In genomic region chr1:75251112-75251970, GRCm38 (mm10) we compare ENCODE assay signal across 8 mouse cellular contexts. TPM values are rescaled to one million over a fixed set of nuclear protein-coding genes. Genes with fewer than 3 reads are reported as not detected.
A peak's percentile ranks its signal among the peaks of the same experiment; 100 is the strongest.
DNase-seq lines count a peak whose midpoint lies in the region; ATAC-seq and TF ChIP-seq lines count a peak whose summit lies in the region.

No protein-coding gene starts in this region.

- 4% methylated on average over 22 of the region's 22 CpGs for WGBS in kidney, adult 2 months
- 2% methylated on average over 22 of the region's 22 CpGs for WGBS in lung, embryonic 14.5 days

- TF ChIP-seq CTCF in kidney, adult 2 months (conservative IDR thresholded peaks at IDR 0.05; ENCODE audit: insufficient read depth, insufficient read length, low read depth, low read length) = peak; percentile 82
- peak; percentile 91 for TF ChIP-seq CTCF in lung, embryonic 14.5 days (IDR thresholded peaks at IDR 0.05; ENCODE audit: low read depth)

- H3K9ac ChIP-seq in lung, embryonic 14.5 days = no peak overlapping the region

- DNase-seq in 3134 (ENCODE audit: extremely low read depth, insufficient read length, low spot score) = peak; percentile 92
- peak; percentile 89 for DNase-seq in adrenal gland, adult 2 months
- DNase-seq in embryo, embryonic 11.5 days (ENCODE audit: low read depth, low spot score) = peak; percentile 62
- peak; percentile 75 for DNase-seq in heart, adult 8-10 months (ENCODE audit: low spot score)
- DNase-seq in kidney, adult 2 months = peak; percentile 94
- peak; percentile 80 for DNase-seq in lung, embryonic 14.5 days
- peak; percentile 79 to 82 for DNase-seq in thymus, adult 18-20 months

- H3K4me3 ChIP-seq in kidney, adult 2 months (ENCODE audit: insufficient read depth, low read depth, low read length) = peak overlapping the region; percentile 36
- H3K4me3 ChIP-seq in lung, embryonic 14.5 days (ENCODE audit: low read depth, low read length) = peak overlapping the region; percentile 9; the same call in 1 of the 2 replicates

- no peaks in the 10 kb centered on the region for H3K36me3 ChIP-seq in kidney, adult 2 months (ENCODE audit: control insufficient read depth, insufficient read depth, low read length)
- H3K36me3 ChIP-seq in lung, embryonic 14.5 days (ENCODE audit: insufficient read depth) = no peaks in the 10 kb centered on the region

- peak overlapping the region; percentile 54 for H3K4me2 ChIP-seq in lung, embryonic 14.5 days

- no peak for TF ChIP-seq POLR2A in kidney, adult 2 months (IDR thresholded peaks at IDR 0.05; ENCODE audit: low read depth, low read length)

- H3K27me3 ChIP-seq in kidney, adult 2 months (replicated peaks; ENCODE audit: control insufficient read depth, insufficient read depth, low read length) = no peaks in the 10 kb centered on the region
- H3K27me3 ChIP-seq in lung, embryonic 14.5 days (ENCODE audit: insufficient read depth, low read length) = no peaks in the 10 kb centered on the region

- H3K27ac ChIP-seq in kidney, adult 2 months (ENCODE audit: insufficient read depth, low read depth, low read length) = no peak overlapping the region
- no peak overlapping the region for H3K27ac ChIP-seq in lung, embryonic 14.5 days (ENCODE audit: low read depth)

- H3K9me3 ChIP-seq in lung, embryonic 14.5 days (ENCODE audit: low read depth, low read length) = no peaks in the 10 kb centered on the region

- ATAC-seq in lung, embryonic 14.5 days (ENCODE audit: insufficient read depth) = peak; percentile 22; the same call in 1 of the 2 replicates
- peak; percentile 77 for ATAC-seq in neutrophil, adult 5-6 weeks (ENCODE audit: extremely low read depth, insufficient number of reproducible peaks, low FRiP score, poor library complexity, severe bottlenecking)

- H3K4me1 ChIP-seq in kidney, adult 2 months (ENCODE audit: control insufficient read depth, insufficient read depth, low read length) = no peaks in the 10 kb centered on the region
- H3K4me1 ChIP-seq in lung, embryonic 14.5 days (ENCODE audit: insufficient read depth) = peaks cover 7% of the 10 kb centered on the region; the same call in 1 of the 2 replicates

RNA-seq across cellular contexts. Expression of gene Ptprn, which starts 13.0 kb away (rescaled TPM):
- 10 to 100 TPM; 43.6 to 83.6 TPM for total RNA-seq in adrenal gland, adult 2 months (2021)
- 41.5 and 52.0 TPM in 2 replicates for polyA plus RNA-seq in adrenal gland, adult 2 months (2012; rRNA removed)
- total RNA-seq in heart, adult 8-10 months (2022) = 1 to 10 TPM; 1.4 to 3.2 (median 1.8) TPM
- 0.53 and 0.81 TPM in 2 replicates for polyA plus RNA-seq in kidney, adult 2 months (2012; rRNA removed)
- polyA plus RNA-seq in lung, embryonic 14.5 days (2014; fragmentation: Nextera tagmentation; extraction: Ambion mirVana) = 0.21 and 0.37 TPM in 2 replicates
- not detected in 2 replicates for total RNA-seq in neutrophil, adult 5-6 weeks (2017)

RNA-seq across cellular contexts. Expression of gene Dnajb2, which starts 15.1 kb away (rescaled TPM):
- total RNA-seq in adrenal gland, adult 2 months (2021) = 100 to 1,000 TPM in 1 of 2 experiments, 10 to 100 TPM in 1; 89.1 to 111 TPM
- polyA plus RNA-seq in adrenal gland, adult 2 months (2012; rRNA removed) = 52.8 and 58.4 TPM in 2 replicates
- 100 to 1,000 TPM; 102 to 135 (median 117) TPM for total RNA-seq in heart, adult 8-10 months (2022)
- polyA plus RNA-seq in kidney, adult 2 months (2012; rRNA removed) = 41.1 and 42.6 TPM in 2 replicates
- 14.1 and 16.9 TPM in 2 replicates for polyA plus RNA-seq in lung, embryonic 14.5 days (2014; fragmentation: Nextera tagmentation; extraction: Ambion mirVana)
- total RNA-seq in neutrophil, adult 5-6 weeks (2017) = 39.7 and 54.4 TPM in 2 replicates

RNA-seq across cellular contexts. Expression of gene A630095N17Rik, which starts 19.4 kb away (rescaled TPM):
- total RNA-seq in adrenal gland, adult 2 months (2021) = not detected
- polyA plus RNA-seq in adrenal gland, adult 2 months (2012; rRNA removed) = not detected in 2 replicates
- total RNA-seq in heart, adult 8-10 months (2022) = not detected
- not detected in 2 replicates for polyA plus RNA-seq in kidney, adult 2 months (2012; rRNA removed)
- not detected in 2 replicates for polyA plus RNA-seq in lung, embryonic 14.5 days (2014; fragmentation: Nextera tagmentation; extraction: Ambion mirVana)
- total RNA-seq in neutrophil, adult 5-6 weeks (2017) = not detected in 2 replicates

RNA-seq across cellular contexts. Expression of gene Resp18, which starts 26.9 kb away (rescaled TPM):
- total RNA-seq in adrenal gland, adult 2 months (2021) = 100 to 1,000 TPM; 127 to 192 TPM
- polyA plus RNA-seq in adrenal gland, adult 2 months (2012; rRNA removed) = 46.3 and 69.6 TPM in 2 replicates
- not detected for total RNA-seq in heart, adult 8-10 months (2022)
- polyA plus RNA-seq in kidney, adult 2 months (2012; rRNA removed) = 0.24 and 0.41 TPM in 2 replicates
- not detected in 2 replicates for polyA plus RNA-seq in lung, embryonic 14.5 days (2014; fragmentation: Nextera tagmentation; extraction: Ambion mirVana)
- total RNA-seq in neutrophil, adult 5-6 weeks (2017) = not detected in 2 replicates

RNA-seq across cellular contexts. Expression of gene Tuba4a, which starts 31.7 kb away (rescaled TPM):
- total RNA-seq in adrenal gland, adult 2 months (2021) = 10 to 100 TPM; 55.4 to 73.0 TPM
- 10.8 and 11.2 TPM in 2 replicates for polyA plus RNA-seq in adrenal gland, adult 2 months (2012; rRNA removed)
- 1,000 to 10,000 TPM in 1 of 4 experiments, 100 to 1,000 TPM in 3; 786 to 1,317 (median 908) TPM for total RNA-seq in heart, adult 8-10 months (2022)
- polyA plus RNA-seq in kidney, adult 2 months (2012; rRNA removed) = 213 and 301 TPM in 2 replicates
- 21.3 and 25.3 TPM in 2 replicates for polyA plus RNA-seq in lung, embryonic 14.5 days (2014; fragmentation: Nextera tagmentation; extraction: Ambion mirVana)
- 77.0 and 83.7 TPM in 2 replicates for total RNA-seq in neutrophil, adult 5-6 weeks (2017)

Comparison
In these comparisons a context has a peak if more than half of its experiments do, and no peak if none do; other contexts are left out.
1. RNA of gene Ptprn, which starts 13.0 kb away (total RNA-seq): 43.6 to 83.6 TPM in adrenal gland, adult 2 months; 1.4 to 3.2 TPM in heart, adult 8-10 months and not detected in neutrophil, adult 5-6 weeks; every median in the first group is over 10 times any median in the second.
2. Peak in every context shown above with its lines, with median percentiles within 50 percentile points of each other: DNase-seq.